Mouse (Mus musculus) liver, adult 2 months (tissue): ENCODE measurements at regions not wholly inside any gene's neighbourhood (a gene's known extent, or its start where the extent isn't known, plus 50 kb on each side); places are given as distances from the start of the nearest gene placed in this dataset.

ENCODE experiments used
- DNase-seq: peaks from one replicate; pipeline ENCODE4 v3.0.0-alpha.2; 2011; ENCODE audit warnings: low read depth, low spot score; ENCODE audit errors: extremely low read depth
- H3K27ac ChIP-seq: fragments of 200-500 bp; replicated peaks from 2 replicates; pipeline ENCODE4 v1.5.1; 2012; ENCODE audit warnings: low read depth, mild to moderate bottlenecking, control low read depth, inconsistent platforms, low read length; ENCODE audit not compliant: insufficient read depth
- H3K27me3 ChIP-seq: fragments of 200-500 bp; 2 replicates; pipeline ENCODE4 v1.6.1; 2012; ENCODE audit warnings: mild to moderate bottlenecking, moderate library complexity, low read length, inconsistent platforms; ENCODE audit not compliant: control insufficient read depth, insufficient read depth
- H3K36me3 ChIP-seq: fragments of 200-500 bp; 2 replicates; pipeline ENCODE4 v1.6.1; 2012; ENCODE audit warnings: low read length, inconsistent platforms; ENCODE audit not compliant: control insufficient read depth, insufficient read depth
- H3K4me1 ChIP-seq: fragments of 200-500 bp; 2 replicates; pipeline ENCODE4 v1.6.1; 2011; ENCODE audit warnings: low read length; ENCODE audit not compliant: control insufficient read depth, insufficient read depth
- H3K4me3 ChIP-seq: fragments of 200-500 bp; 2 replicates; pipeline ENCODE4 v1.5.1; 2011; ENCODE audit warnings: low read depth, mild to moderate bottlenecking, control low read depth, low read length, moderate library complexity; ENCODE audit not compliant: insufficient read depth
- H3K79me2 ChIP-seq: fragments of 200-500 bp; 2 replicates; pipeline ENCODE4 v1.6.1; 2012; ENCODE audit warnings: inconsistent platforms, mild to moderate bottlenecking, low read length, moderate library complexity; ENCODE audit not compliant: control insufficient read depth, insufficient read depth
- H3K9ac ChIP-seq: fragments of 200-500 bp; 2 replicates; pipeline ENCODE4 v1.6.1; 2012; ENCODE audit warnings: low read depth, mild to moderate bottlenecking, control low read depth, inconsistent platforms, low read length
- CTCF ChIP-seq: fragments of 200-500 bp; IDR thresholded peaks from 2 replicates; pipeline ENCODE4 v1.5.1; 2011; ENCODE audit warnings: low read depth, low read length, control low read depth
- POLR2A ChIP-seq: fragments of 200-500 bp; IDR thresholded peaks from 2 replicates; pipeline ENCODE4 v1.6.1; 2011; ENCODE audit warnings: low read length, control low read depth; ENCODE audit not compliant: insufficient read depth; ENCODE audit errors: extremely low read depth
- WGBS: fragments of 180-500 bp; shearing (Covaris S2); methylation state at CpG from one replicate; pipeline ENCODE4 v1.1.7; 2018; 5-methylcytosine and 5-hydroxymethylcytosine counted together

DNA sequence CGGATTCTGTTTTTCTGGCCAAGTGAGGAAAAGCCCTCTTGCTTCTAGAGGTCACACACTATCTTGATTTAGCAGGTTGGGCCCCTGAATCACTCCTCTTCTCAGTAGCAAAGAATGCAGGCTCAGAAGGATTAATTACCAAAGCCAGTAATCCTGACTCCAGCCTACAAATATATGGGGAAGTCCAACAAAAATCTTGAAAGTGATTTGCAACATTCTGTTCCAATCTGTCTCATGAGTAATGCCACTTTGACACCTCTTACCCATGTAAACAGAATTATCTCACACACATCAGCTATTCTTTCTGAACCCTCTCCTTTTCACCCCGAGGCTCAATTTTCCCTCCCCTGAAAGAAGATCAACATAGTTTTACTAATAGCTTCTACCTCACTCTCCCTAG is 233.9 kb upstream of the Nt5c1b start:
- DNase-seq, result no peak
- TF ChIP-seq POLR2A (no peak), CTCF (no peak)
- Histone ChIP-seq H3K27me3 (no peaks in the 10 kb centered on the region), H3K27ac (no peak overlapping the region), H3K9ac (no peak overlapping the region), H3K4me1 (no peaks in the 10 kb centered on the region), H3K4me3 (no peak overlapping the region), H3K79me2 (no peaks in the 10 kb centered on the region), H3K36me3 (no peaks in the 10 kb centered on the region)
- WGBS, result 17% methylated on average over 2 of the region's 2 CpGs

DNA sequence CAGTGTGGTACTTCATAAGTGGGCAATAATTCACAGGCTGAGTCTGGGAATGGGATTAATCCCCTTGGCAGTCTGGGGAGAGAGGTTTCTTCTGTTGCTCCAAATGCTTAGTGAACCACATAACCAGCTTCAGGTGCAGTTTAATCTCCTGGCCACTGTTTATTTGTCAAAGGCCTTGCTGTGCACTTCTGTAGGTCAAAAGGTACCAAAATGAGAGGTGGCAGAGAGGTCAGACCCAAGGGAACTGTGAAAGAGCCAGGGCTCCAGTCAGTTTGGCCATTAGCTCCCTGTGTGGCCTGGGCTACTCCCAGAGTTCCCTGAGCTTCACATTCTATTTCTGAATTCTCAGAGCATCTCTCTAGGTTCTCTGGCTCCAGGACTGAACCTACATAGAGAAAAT is 229.6 kb upstream of the Nt5c1b start:
- H3K27ac ChIP-seq, result no peak overlapping the region
- H3K27me3 ChIP-seq, result no peaks in the 10 kb centered on the region
- no peaks in the 10 kb centered on the region for H3K79me2 ChIP-seq
- H3K36me3 ChIP-seq, result no peaks in the 10 kb centered on the region
- H3K4me1 ChIP-seq, result no peaks in the 10 kb centered on the region
- no peak overlapping the region for H3K4me3 ChIP-seq
- TF ChIP-seq POLR2A (no peak), CTCF (no peak)
- H3K9ac ChIP-seq, result no peak overlapping the region
- peak; percentile 0 for DNase-seq

GRCm38 (mm10) chr12:10160837-10161236 is 208.9 kb upstream of the Nt5c1b start:
- no peak overlapping the region for H3K4me3 ChIP-seq
- WGBS, result 70% methylated on average over 1 of the region's 1 CpGs
- no peaks in the 10 kb centered on the region for H3K79me2 ChIP-seq
- no peaks in the 10 kb centered on the region for H3K27me3 ChIP-seq
- H3K27ac ChIP-seq, result no peak overlapping the region
- no peak for TF ChIP-seq CTCF
- TF ChIP-seq POLR2A, result no peak
- no peaks in the 10 kb centered on the region for H3K4me1 ChIP-seq
- H3K9ac ChIP-seq, result no peak overlapping the region
- H3K36me3 ChIP-seq, result no peaks in the 10 kb centered on the region
- no peak for DNase-seq

DNA sequence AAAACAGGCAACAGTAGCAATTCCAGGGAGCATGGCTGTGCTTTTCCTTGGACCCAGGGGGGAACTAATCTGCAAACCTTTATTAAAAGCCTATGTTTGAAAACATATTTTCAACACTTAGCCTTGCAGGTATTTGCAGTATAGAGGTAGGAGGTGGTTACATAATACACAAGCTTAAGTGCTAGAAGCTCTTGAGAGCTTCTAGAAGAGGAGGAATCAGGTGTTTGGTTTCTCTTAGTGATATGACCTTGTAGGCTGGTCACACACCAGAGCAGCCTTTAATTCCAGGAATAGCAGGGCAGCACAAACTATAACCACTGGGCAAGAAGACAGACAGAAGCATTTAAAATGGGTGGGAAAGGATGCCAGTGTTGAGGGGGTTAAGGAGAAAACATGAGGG is 201.7 kb upstream of the Nt5c1b start:
- no peak for TF ChIP-seq CTCF
- TF ChIP-seq POLR2A, result no peak
- no peak for DNase-seq
- Histone ChIP-seq H3K36me3 (no peaks in the 10 kb centered on the region), H3K4me1 (no peaks in the 10 kb centered on the region), H3K27me3 (no peaks in the 10 kb centered on the region), H3K4me3 (no peak overlapping the region), H3K27ac (no peak overlapping the region), H3K79me2 (no peaks in the 10 kb centered on the region), H3K9ac (no peak overlapping the region)

- Histone ChIP-seq H3K79me2 (no peaks in the 10 kb centered on the region), H3K4me3 (no peak overlapping the region), H3K4me1 (no peaks in the 10 kb centered on the region), H3K9ac (no peak overlapping the region), H3K27me3 (no peaks in the 10 kb centered on the region), H3K27ac (no peak overlapping the region), H3K36me3 (no peaks in the 10 kb centered on the region)
- no peak for DNase-seq
- TF ChIP-seq POLR2A (no peak), CTCF (no peak)
Measured at GRCm38 (mm10) chr12:10168581-10168980, 201.2 kb upstream of the Nt5c1b start.

GRCm38 (mm10) chr12:10178718-10179117 is 191.1 kb upstream of the Nt5c1b start:
- TF ChIP-seq CTCF (no peak), POLR2A (no peak)
- Histone ChIP-seq H3K4me3 (no peak overlapping the region), H3K4me1 (no peaks in the 10 kb centered on the region), H3K36me3 (no peaks in the 10 kb centered on the region), H3K79me2 (no peaks in the 10 kb centered on the region), H3K27ac (no peak overlapping the region), H3K9ac (no peak overlapping the region), H3K27me3 (no peaks in the 10 kb centered on the region)
- WGBS, result 91% methylated on average over 4 of the region's 4 CpGs
- DNase-seq, result no peak
